Mouse (Mus musculus): ENCODE measurements at regions not wholly inside any gene's neighbourhood (a gene's known extent, or its start where the extent isn't known, plus 50 kb on each side); places are given as distances from the start of the nearest gene placed in this dataset.

DNA sequence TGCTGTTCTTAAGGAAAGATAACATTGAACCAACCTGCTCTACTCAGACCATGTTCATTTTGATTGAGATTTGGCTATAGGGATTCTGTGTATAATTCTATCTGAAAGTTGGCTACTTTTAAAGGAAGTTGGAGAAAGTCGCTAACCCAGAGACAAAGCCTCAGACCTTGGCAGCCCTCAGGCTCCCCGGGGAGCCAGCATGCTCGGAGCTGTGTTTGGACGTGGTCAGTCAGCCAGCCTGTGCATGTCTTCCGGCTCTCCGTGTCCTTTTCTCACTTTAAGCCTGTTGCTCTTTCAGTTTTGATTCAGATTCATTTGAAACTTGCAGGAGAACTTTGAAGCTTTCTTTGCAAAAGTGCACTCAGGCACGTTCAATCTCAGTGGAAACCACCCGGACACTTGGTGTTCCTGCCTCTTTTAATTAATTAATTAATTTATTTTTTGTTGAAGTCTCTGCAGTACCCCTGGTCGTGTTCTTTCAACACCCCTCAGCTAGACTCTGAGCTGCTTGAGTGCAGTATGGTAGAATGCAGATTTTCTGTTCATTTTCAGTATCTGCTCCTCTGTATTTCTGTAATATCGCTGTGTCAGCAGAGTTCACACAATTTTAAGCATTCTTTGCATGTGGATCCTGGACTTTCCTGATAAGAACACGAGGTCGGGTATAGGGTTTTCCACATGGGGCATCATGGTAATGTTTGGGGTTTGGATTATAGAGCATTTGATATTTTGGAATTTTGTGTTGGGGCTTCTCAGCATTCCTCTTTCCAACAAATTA is 100.9 kb upstream of the Tmem45b start:
- Histone ChIP-seq H3K36me3 (no peaks in the 10 kb centered on the region), H3K27me3 (peaks cover 9% of the 10 kb centered on the region; the same call in 1 of the 2 replicates), H3K4me1 (replicated peaks) (0 out of 2 replicates have a peak, but pooled peaks cover under 1% of the 10 kb centered on the region), H3K27ac (replicated peaks) (no peak overlapping the region), H3K4me2 (no peak overlapping the region), H3K9me3 (no peaks in the 10 kb centered on the region), H3K9ac (no peak overlapping the region), H3K4me3 (no peak overlapping the region)
- no peak for ATAC-seq (ENCODE audit: low read depth)
- 74% methylated on average over 12 of the region's 12 CpGs for WGBS

DNA sequence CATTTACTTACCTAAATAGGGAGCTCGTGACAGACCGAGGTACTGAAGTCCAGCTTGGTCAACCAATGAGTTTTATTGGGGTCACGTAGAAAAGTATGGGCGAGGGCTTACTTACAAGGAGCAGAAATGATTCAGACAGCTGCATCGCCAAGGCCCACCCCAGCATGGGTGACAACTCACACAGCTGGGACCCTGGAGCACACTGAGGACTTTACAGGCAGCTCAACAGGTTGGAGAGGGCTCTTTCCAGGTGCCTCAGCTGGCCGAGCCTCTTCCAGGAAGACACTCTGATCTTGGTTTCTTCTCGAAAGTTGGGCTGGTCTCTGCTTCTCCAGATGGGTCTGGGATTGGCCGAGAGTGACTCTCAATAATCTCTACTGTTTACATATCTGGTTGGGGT is 99.3 kb upstream of the Tmem45b start:
- Histone ChIP-seq H3K27me3 (peaks cover 9% of the 10 kb centered on the region; the same call in 1 of the 2 replicates), H3K9me3 (no peaks in the 10 kb centered on the region), H3K9ac (no peak overlapping the region), H3K4me1 (replicated peaks) (peaks cover 7% of the 10 kb centered on the region; the same call in 1 of the 2 replicates), H3K36me3 (no peaks in the 10 kb centered on the region), H3K27ac (replicated peaks) (no peak overlapping the region), H3K4me3 (no peak overlapping the region), H3K4me2 (no peak overlapping the region)
- WGBS: 90% methylated on average over 8 of the region's 8 CpGs
- ATAC-seq (ENCODE audit: low read depth): no peak

DNA sequence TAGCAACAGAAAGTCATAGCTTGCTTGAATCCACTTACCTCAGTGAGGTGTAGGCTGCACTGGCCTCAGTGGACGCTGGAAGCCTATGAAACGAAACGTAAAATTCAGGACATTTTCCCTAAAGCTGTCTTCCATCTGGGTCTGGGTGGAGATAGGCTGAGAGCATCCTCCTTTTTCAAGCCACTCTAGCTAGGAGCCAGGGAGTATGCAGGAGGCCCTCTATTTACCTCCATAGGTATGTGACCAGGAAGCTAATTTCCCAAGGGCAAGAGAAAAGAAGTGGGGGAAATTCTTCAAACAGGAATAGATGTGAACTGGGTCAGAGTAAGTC is 95.9 kb upstream of the Tmem45b start:
- H3K4me3 ChIP-seq: no peak overlapping the region
- H3K4me1 ChIP-seq (replicated peaks): peaks cover 7% of the 10 kb centered on the region; the same call in 1 of the 2 replicates
- no peaks in the 10 kb centered on the region for H3K9me3 ChIP-seq
- no peak for ATAC-seq (ENCODE audit: low read depth)
- no peak overlapping the region for H3K27ac ChIP-seq (replicated peaks)
- no peaks in the 10 kb centered on the region for H3K36me3 ChIP-seq
- WGBS: 84% methylated on average over 3 of the region's 3 CpGs
- H3K4me2 ChIP-seq: peak overlapping the region; percentile 59; the same call in 1 of the 2 replicates
- H3K9ac ChIP-seq: 0 out of 2 replicates have a peak overlapping the region, but pooled peaks have one; percentile 52
- peaks cover 9% of the 10 kb centered on the region; the same call in 1 of the 2 replicates for H3K27me3 ChIP-seq

DNA sequence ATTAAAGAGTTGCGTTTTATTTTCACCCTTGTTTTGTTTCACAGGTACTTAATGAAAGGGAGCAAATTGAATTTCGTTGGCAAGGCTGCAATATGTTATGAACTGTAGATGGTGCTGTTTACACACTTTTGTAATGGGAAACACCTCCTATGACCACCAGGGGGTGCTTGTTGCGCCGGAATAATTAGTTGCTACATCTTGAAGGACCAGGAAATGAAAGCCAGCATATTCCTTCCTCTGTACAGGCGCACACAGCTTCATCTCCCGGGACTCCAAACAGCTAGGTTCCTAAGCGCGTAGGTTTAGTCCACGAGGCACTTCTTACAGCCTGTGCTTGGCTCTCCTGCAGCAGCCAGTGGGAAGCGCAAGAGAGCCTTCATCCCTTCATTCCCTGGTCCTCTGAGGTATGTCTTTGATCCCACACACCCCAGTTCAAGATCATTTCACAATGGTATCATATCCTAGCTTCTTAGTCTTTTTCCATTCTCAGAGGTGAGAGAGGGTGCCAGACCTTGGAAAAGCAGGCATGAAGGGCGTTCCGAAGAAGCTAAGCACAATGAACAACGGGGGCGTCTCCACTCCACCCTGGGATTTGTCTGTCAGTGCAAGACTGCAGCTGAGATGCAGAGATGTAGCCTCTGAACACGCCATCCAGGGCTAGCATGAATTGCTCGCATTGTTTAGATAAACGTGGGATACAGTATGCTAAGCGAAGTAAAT is 95.4 kb upstream of the Tmem45b start:
- peak overlapping the region; percentile 59 for H3K4me2 ChIP-seq
- ATAC-seq (ENCODE audit: low read depth): peak; percentile 90
- H3K4me3 ChIP-seq: peak overlapping the region; percentile 31
- H3K9ac ChIP-seq: peak overlapping the region; percentile 52; the same call in 1 of the 2 replicates
- no peak overlapping the region for H3K27ac ChIP-seq (replicated peaks)
- H3K36me3 ChIP-seq: no peaks in the 10 kb centered on the region
- H3K4me1 ChIP-seq (replicated peaks): peaks cover 7% of the 10 kb centered on the region; the same call in 1 of the 2 replicates
- peaks cover 9% of the 10 kb centered on the region; the same call in 1 of the 2 replicates for H3K27me3 ChIP-seq
- 36% methylated on average over 18 of the region's 18 CpGs for WGBS
- H3K9me3 ChIP-seq: no peaks in the 10 kb centered on the region

DNA sequence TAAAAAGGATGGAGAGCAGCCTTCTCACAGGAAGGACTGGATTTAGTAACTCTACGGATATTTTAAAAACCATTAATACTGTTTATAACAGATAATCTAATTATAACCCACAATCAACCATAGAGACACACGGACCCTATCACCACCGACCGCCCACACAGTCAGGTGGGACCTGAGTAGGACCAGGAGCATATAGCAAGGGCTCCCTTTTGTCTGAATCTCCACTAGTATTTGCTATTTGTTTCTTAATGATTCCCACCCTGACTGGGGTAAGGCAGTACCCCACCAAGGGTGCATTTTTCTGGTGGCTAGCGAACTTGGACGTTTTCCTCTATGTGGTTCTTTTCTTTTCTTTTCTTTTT is 79.4 kb upstream of the Tmem45b start:
- ATAC-seq (ENCODE audit: low read depth): peak; percentile 23; the same call in 1 of the 2 replicates

DNA sequence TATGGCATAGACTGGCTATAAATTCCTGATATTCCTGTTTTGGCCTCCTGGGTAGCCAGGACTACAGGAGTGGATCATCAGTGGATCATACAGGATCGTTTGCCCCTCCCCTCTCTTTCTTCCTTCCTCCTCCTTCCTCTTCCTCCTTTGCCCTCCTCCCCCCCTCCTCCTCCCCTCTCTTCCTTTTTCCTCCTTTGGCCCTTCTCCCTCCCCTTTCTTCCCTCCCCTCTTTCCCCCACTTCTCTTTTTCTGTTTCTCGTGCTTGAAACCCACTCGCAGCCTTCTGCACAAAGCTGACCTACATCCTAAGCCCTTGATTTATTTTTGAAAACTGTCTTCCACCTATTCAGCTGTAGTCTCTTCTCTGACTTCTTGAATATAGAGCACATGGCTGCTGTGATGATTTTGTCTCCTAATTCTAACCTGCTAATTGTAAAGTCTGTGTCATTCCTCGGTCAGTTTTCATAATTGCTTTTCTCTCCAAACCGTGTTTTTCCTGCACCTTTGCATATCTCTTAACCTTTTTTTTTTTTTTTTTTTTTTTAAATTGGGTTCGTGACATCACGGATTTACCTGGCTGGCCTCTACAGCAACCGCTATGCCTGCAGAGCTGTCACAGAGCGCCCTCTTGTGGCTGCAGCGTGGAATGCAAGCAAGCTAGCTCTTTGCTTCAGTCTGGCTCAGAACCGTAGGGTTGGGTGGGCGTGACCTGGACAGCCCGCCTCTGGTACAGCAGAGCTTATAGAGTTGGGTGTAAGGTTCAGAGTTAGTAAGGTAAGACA is 78.8 kb upstream of the Tmem45b start:
- no peaks in the 10 kb centered on the region for H3K27me3 ChIP-seq
- H3K9me3 ChIP-seq: no peaks in the 10 kb centered on the region
- no peak overlapping the region for H3K27ac ChIP-seq (replicated peaks)
- no peak overlapping the region for H3K9ac ChIP-seq
- 14% methylated on average over 13 of the region's 13 CpGs for WGBS
- no peaks in the 10 kb centered on the region for H3K36me3 ChIP-seq
- no peak overlapping the region for H3K4me2 ChIP-seq
- H3K4me1 ChIP-seq (replicated peaks): no peaks in the 10 kb centered on the region
- no peak overlapping the region for H3K4me3 ChIP-seq
- ATAC-seq (ENCODE audit: low read depth): peak; percentile 78

More for the DNA sequence above, 79.4 kb upstream of the Tmem45b start:
- no peak overlapping the region for H3K4me2 ChIP-seq
- H3K9ac ChIP-seq: no peak overlapping the region
- no peaks in the 10 kb centered on the region for H3K36me3 ChIP-seq
- WGBS: 77% methylated on average over 6 of the region's 6 CpGs
- H3K4me3 ChIP-seq: no peak overlapping the region
- no peak overlapping the region for H3K27ac ChIP-seq (replicated peaks)
- H3K27me3 ChIP-seq: no peaks in the 10 kb centered on the region
- H3K9me3 ChIP-seq: no peaks in the 10 kb centered on the region
- H3K4me1 ChIP-seq (replicated peaks): no peaks in the 10 kb centered on the region

DNA sequence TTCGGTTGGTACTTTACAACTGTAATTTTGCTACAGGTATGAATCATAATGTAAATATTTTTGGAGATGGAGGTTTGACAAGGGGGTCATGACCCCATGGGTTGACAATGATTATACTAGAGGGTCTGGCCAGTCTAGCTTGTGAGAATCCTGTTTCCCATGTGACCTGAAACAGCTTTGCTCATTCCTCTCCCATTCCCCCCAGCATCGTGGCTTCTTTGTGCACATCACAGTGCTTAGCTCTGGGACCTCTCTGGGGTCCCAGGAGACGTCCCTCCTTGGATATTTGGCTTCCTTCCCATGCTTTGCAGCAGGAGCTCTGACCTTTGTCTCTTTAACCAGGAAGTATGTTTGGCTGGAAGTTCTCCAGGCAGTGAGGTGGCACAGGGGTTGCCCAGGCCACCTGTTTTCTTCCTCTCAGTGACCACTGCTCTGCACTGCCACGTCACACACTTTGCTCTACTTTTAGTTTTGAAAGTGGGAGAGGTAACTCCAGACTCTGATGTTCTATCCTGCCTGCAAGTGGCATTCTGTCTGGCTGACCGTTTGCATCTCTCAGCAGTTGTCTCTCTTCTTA is 77.4 kb upstream of the Tmem45b start:
- H3K4me2 ChIP-seq: no peak overlapping the region
- no peak overlapping the region for H3K9ac ChIP-seq
- H3K4me1 ChIP-seq (replicated peaks): no peaks in the 10 kb centered on the region
- H3K9me3 ChIP-seq: no peaks in the 10 kb centered on the region
- H3K36me3 ChIP-seq: no peaks in the 10 kb centered on the region
- ATAC-seq (ENCODE audit: low read depth): no peak
- no peaks in the 10 kb centered on the region for H3K27me3 ChIP-seq
- no peak overlapping the region for H3K27ac ChIP-seq (replicated peaks)
- no peak overlapping the region for H3K4me3 ChIP-seq
- 66% methylated on average over 5 of the region's 5 CpGs for WGBS

DNA sequence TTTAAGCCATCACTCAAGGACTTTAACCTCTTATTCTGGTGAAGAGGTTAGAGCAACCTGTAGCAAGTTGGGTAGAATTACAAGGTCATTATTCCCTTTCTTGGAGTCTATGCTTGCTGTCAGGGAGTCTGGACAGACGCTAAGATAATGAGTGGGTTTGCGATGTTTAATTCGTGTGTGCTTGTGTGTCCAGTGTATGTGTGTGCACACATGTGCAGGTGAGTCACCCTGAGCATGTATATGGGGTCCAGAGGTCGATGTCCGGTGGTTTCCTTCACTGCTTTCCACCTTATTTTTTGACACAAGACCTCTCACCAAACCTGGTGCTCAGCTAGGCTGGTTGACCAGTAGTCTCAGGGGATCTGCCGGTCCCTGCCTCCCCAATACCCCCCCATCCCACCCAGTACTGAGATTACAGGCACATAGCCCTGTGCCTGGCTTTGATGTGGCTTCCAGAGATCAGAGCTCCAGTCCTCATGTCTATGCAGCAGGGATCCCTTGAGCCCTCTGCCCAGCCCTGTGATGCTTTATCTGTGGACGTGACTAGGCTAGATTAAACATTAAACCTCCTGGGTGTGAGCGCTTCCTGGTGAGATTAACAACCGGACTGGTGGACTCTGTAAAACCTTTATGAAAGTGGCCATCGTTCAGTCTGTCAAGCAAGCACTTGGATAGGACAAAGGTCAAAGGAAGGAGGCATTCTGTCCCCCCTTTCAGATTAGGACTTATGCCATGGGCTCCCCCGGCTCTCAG is 74.4 kb upstream of the Tmem45b start:
- Histone ChIP-seq H3K4me2 (no peak overlapping the region), H3K36me3 (no peaks in the 10 kb centered on the region), H3K27me3 (no peaks in the 10 kb centered on the region), H3K27ac (replicated peaks) (no peak overlapping the region), H3K4me1 (replicated peaks) (no peaks in the 10 kb centered on the region), H3K9me3 (no peaks in the 10 kb centered on the region), H3K9ac (no peak overlapping the region), H3K4me3 (no peak overlapping the region)
- no peak for ATAC-seq (ENCODE audit: low read depth)
- 86% methylated on average over 11 of the region's 11 CpGs for WGBS

DNA sequence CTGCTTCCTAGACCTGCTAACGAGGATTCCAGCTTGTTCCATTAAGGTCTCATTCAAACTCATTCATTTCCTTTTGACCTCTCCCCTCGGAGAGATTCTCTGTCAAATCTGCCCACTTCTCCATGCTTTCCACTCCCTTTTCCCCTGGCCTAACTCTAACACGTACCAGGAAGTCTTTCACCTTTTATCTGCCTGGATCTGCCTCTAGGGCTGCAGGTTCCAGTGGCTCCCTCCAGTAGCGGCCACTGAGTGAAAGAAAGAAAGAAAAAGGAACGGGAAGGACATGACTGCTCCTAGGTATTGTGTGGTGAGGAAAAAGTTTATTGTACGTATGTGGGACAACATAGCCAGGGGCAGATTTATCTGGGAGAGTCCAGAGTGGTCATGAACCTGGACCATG is 64.8 kb upstream of the Tmem45b start:
- Histone ChIP-seq H3K27me3 (no peaks in the 10 kb centered on the region), H3K9ac (no peak overlapping the region), H3K9me3 (no peaks in the 10 kb centered on the region), H3K27ac (replicated peaks) (no peak overlapping the region), H3K4me2 (no peak overlapping the region), H3K4me3 (no peak overlapping the region), H3K36me3 (no peaks in the 10 kb centered on the region), H3K4me1 (replicated peaks) (no peaks in the 10 kb centered on the region)
- 79% methylated on average over 6 of the region's 6 CpGs for WGBS
- no peak for ATAC-seq (ENCODE audit: low read depth)

DNA sequence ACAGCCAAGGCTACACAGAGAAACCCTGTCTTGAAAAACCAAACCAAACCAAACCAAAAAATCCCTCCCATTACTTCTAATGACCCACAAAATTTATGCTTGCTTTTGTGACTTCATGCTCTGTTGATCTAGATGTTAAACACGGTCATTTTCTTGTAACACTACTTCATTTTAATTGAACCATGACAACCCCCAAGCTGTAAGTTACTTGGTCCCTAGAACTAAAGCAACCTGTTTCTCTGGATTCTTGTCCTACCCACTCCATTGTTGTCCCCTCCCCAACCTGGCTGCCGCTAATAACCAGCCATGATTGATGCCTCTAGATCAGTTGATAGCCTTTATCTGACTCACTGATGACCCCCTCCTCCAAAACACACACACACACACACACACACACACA is 63.0 kb upstream of the Tmem45b start:
- H3K4me3 ChIP-seq: no peak overlapping the region
- H3K4me1 ChIP-seq (replicated peaks): no peaks in the 10 kb centered on the region
- H3K36me3 ChIP-seq: no peaks in the 10 kb centered on the region
- no peak overlapping the region for H3K9ac ChIP-seq
- H3K4me2 ChIP-seq: no peak overlapping the region
- H3K27me3 ChIP-seq: no peaks in the 10 kb centered on the region
- WGBS: 74% methylated on average over 2 of the region's 2 CpGs
- H3K9me3 ChIP-seq: no peaks in the 10 kb centered on the region
- no peak for ATAC-seq (ENCODE audit: low read depth)
- H3K27ac ChIP-seq (replicated peaks): no peak overlapping the region
